Mouse (Mus musculus) liver, embryonic 14 days (tissue): ENCODE results near the gene Ino80d. TPM values are rescaled to one million over a fixed set of nuclear protein-coding genes. Genes with fewer than 3 reads are reported as not detected.

Experiments used
- polyA plus RNA-seq: library from polyadenylated mRNA; depleted of rRNA; stranded (reverse); fragments of >200 nt; gene quantifications from 2 replicates; pipeline ENCODE4 v1.2.3, GENCODE M21; 2012; rRNA removed

Gene Ino80d
- 2.6 and 3.1 TPM in 2 replicates for polyA plus RNA-seq

DNA sequence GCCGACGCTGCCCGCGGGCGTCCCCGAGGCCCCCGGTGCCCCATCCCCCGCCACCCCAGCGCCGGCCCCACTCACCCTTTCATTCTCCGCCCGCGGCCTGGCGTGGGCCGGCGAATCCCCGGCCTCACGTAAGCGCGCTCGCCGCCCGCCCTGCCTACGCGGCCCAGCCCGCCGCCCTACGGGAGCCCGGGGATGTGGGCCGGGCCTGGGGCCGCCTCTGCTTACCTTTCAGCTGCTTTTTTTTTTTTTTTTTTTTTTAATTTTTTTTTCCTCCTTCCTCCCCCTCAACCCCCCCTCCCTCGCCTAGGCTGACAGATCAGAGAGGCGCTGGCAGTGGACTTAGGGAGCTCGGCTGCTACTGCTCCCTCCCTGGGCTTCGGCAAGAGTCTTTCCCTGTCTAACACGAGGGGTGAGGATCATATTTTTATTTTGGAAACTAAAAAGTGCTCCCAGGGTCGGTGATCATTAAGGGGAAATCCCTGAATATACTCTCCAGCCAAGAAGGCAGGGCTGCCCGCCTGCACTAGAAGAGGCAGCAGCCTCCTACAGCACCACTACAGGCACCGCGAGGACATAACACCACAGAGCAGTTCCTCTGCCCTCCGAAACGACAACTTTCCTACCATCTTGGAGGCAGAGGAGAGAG is at the start of gene Ino80d:
Gene Ino80d, minus strand, starts transcription at position 532 of the 646 bp plus-strand sequence.

Other genes with a start within 250 kb of the Ino80d start
- 640 and 672 TPM in 2 replicates for gene Eef1b2, start 62.2 kb upstream of the Ino80d start, polyA plus RNA-seq
- gene Ndufs1, start 62.2 kb upstream of the Ino80d start, polyA plus RNA-seq: 61.6 and 68.7 TPM in 2 replicates
- not detected in 2 replicates for gene Gpr1, start 99.9 kb upstream of the Ino80d start, polyA plus RNA-seq
- 0.08 and 0.24 TPM in 2 replicates for gene Zdbf2, start 158.6 kb upstream of the Ino80d start, polyA plus RNA-seq